Mouse (Mus musculus) midbrain, embryonic 12.5 days (tissue): ENCODE data around the gene Tsc22d4. TPM values are rescaled to one million over a fixed set of nuclear protein-coding genes. Genes with fewer than 3 reads are reported as not detected.

ENCODE experiments used
- ATAC-seq: fragments of 200-750 bp; cut with Nextera tagmentation; 2 replicates; pipeline ENCODE4 v1.8.0; 2017; ENCODE audit warnings: low read depth, moderate TSS enrichment, moderate library complexity; ENCODE audit not compliant: low FRiP score
- H3K27ac ChIP-seq: fragments of 300-500 bp; sonication (generic); replicated peaks from 2 replicates; pipeline ENCODE4 v1.5.1; 2016; ENCODE audit warnings: mild to moderate bottlenecking
- H3K27me3 ChIP-seq: fragments of 300-500 bp; sonication (generic); 2 replicates; pipeline ENCODE4 v1.6.1; 2016; ENCODE audit warnings: mild to moderate bottlenecking
- H3K36me3 ChIP-seq: fragments of 300-500 bp; sonication (generic); 2 replicates; pipeline ENCODE4 v1.6.1; 2016
- H3K4me1 ChIP-seq: fragments of 300-500 bp; sonication (generic); 2 replicates; pipeline ENCODE4 v1.6.1; 2016
- H3K4me2 ChIP-seq: fragments of 300-500 bp; sonication (generic); replicated peaks from 2 replicates; pipeline ENCODE4 v1.6.1; 2016; ENCODE audit warnings: mild to moderate bottlenecking, moderate library complexity
- H3K4me3 ChIP-seq: fragments of 300-500 bp; sonication (generic); 2 replicates; pipeline ENCODE4 v1.5.1; 2016; ENCODE audit warnings: mild to moderate bottlenecking
- H3K9ac ChIP-seq: fragments of 300-500 bp; sonication (generic); replicated peaks from 2 replicates; pipeline ENCODE4 v1.6.1; 2016; ENCODE audit warnings: mild to moderate bottlenecking, moderate library complexity
- H3K9me3 ChIP-seq: fragments of 300-500 bp; sonication (generic); 2 replicates; pipeline ENCODE4 v1.6.1; 2016; ENCODE audit warnings: mild to moderate bottlenecking
- WGBS: fragments of 180-500 bp; shearing (Covaris S2); methylation state at CpG from one replicate; pipeline ENCODE4 v1.1.7; 2016; 5-methylcytosine and 5-hydroxymethylcytosine counted together
- polyA plus RNA-seq: library from polyadenylated mRNA; unstranded; fragments of >200 nt; fragmentation: Nextera tagmentation; extraction: Ambion mirVana; gene quantifications from 2 replicates; pipeline ENCODE4 v1.2.1, GENCODE M21; 2016

The Tsc22d4 gene
- polyA plus RNA-seq, 1 experiment from 2014 or later: 68.4 TPM

- ATAC-seq: no peak
- H3K9me3 ChIP-seq: no peaks in the 10 kb centered on the region
- H3K36me3 ChIP-seq: peaks cover 50% of the 10 kb centered on the region
- no peak overlapping the region for H3K27ac ChIP-seq
- H3K27me3 ChIP-seq: no peaks in the 10 kb centered on the region
- peaks cover 8% of the 10 kb centered on the region for H3K4me1 ChIP-seq
- no peak overlapping the region for H3K9ac ChIP-seq
- WGBS: 79% methylated on average over 3 of the region's 3 CpGs
- H3K4me2 ChIP-seq: no peak overlapping the region
- H3K4me3 ChIP-seq: no peak overlapping the region
These were observed 10.6 kb downstream of the Tsc22d4 start for GRCm38 (mm10) chr5:137756106-137756505.

GRCm38 (mm10) chr5:137756882-137757661 is 11.5 kb downstream of the Tsc22d4 start:
- H3K36me3 ChIP-seq: peaks cover 41% of the 10 kb centered on the region
- peak; percentile 32 for ATAC-seq
- no peak overlapping the region for H3K4me2 ChIP-seq
- H3K9ac ChIP-seq: no peak overlapping the region
- H3K9me3 ChIP-seq: no peaks in the 10 kb centered on the region
- H3K4me1 ChIP-seq: peaks cover 8% of the 10 kb centered on the region
- no peak overlapping the region for H3K4me3 ChIP-seq
- WGBS: 49% methylated on average over 10 of the region's 10 CpGs
- no peaks in the 10 kb centered on the region for H3K27me3 ChIP-seq
- H3K27ac ChIP-seq: no peak overlapping the region; the same call in 1 of the 2 replicates

GRCm38 (mm10) chr5:137757887-137758286 is 12.4 kb downstream of the Tsc22d4 start:
- peaks cover 8% of the 10 kb centered on the region for H3K4me1 ChIP-seq
- ATAC-seq: no peak
- no peaks in the 10 kb centered on the region for H3K9me3 ChIP-seq
- H3K4me2 ChIP-seq: no peak overlapping the region
- peaks cover 34% of the 10 kb centered on the region for H3K36me3 ChIP-seq
- no peak overlapping the region for H3K27ac ChIP-seq
- no peak overlapping the region for H3K9ac ChIP-seq
- WGBS: 89% methylated on average over 6 of the region's 6 CpGs
- H3K4me3 ChIP-seq: no peak overlapping the region
- no peaks in the 10 kb centered on the region for H3K27me3 ChIP-seq

- Histone ChIP-seq H3K27ac (no peak overlapping the region), H3K4me2 (no peak overlapping the region), H3K4me3 (no peak overlapping the region), H3K4me1 (peaks cover 8% of the 10 kb centered on the region), H3K27me3 (no peaks in the 10 kb centered on the region), H3K9me3 (no peaks in the 10 kb centered on the region), H3K9ac (no peak overlapping the region), H3K36me3 (peaks cover 30% of the 10 kb centered on the region)
- 89% methylated on average over 19 of the region's 19 CpGs for WGBS
- no peak for ATAC-seq
These were observed 13.5 kb downstream of the Tsc22d4 start for GRCm38 (mm10) chr5:137758921-137759534.

DNA sequence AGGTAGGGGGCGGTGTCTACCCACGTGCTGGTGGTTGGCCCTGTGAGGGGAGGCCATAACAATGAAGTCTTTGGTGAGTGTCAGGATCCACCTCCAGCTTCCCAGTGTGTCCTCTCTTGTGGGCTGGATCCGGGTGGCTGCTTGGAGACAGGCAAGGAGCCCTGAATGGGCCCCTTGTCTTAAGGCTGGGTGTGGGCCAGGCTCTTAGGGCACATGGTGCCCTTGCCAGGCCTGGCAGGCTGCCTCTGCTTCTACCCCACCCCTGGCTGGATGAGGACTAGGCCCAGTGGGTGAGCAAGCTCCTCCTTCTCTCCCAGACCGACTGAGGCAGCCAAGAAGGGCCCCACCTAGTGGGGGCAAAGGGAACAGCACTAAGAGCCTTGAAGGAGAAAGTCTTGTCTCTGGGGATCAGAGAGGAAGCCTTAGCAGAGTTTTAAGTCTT is 14.5 kb downstream of the Tsc22d4 start:
- Histone ChIP-seq H3K4me1 (peaks cover 8% of the 10 kb centered on the region), H3K27ac (peak overlapping the region; percentile 22; the same call in 1 of the 2 replicates), H3K36me3 (peaks cover 30% of the 10 kb centered on the region), H3K9me3 (no peaks in the 10 kb centered on the region), H3K9ac (no peak overlapping the region; the same call in 1 of the 2 replicates), H3K27me3 (no peaks in the 10 kb centered on the region), H3K4me3 (no peak overlapping the region), H3K4me2 (no peak overlapping the region)
- 30% methylated on average over 4 of the region's 4 CpGs for WGBS
- ATAC-seq: peak; percentile 66

GRCm38 (mm10) chr5:137764609-137765340 is 19.2 kb downstream of the Tsc22d4 start:
- no peaks in the 10 kb centered on the region for H3K27me3 ChIP-seq
- no peaks in the 10 kb centered on the region for H3K9me3 ChIP-seq
- H3K4me1 ChIP-seq: peaks cover 12% of the 10 kb centered on the region; the same call in 1 of the 2 replicates
- 50% methylated on average over 9 of the region's 9 CpGs for WGBS
- ATAC-seq: 0 out of 2 replicates have a peak, but pooled peaks have one; percentile 23
- no peaks in the 10 kb centered on the region for H3K36me3 ChIP-seq
- no peak overlapping the region for H3K4me3 ChIP-seq
- H3K27ac ChIP-seq: no peak overlapping the region; the same call in 1 of the 2 replicates
- no peak overlapping the region for H3K9ac ChIP-seq
- H3K4me2 ChIP-seq: no peak overlapping the region

- Histone ChIP-seq H3K4me1 (peaks cover 9% of the 10 kb centered on the region; the same call in 1 of the 2 replicates), H3K4me2 (no peak overlapping the region), H3K27me3 (no peaks in the 10 kb centered on the region), H3K9ac (no peak overlapping the region), H3K36me3 (no peaks in the 10 kb centered on the region), H3K27ac (no peak overlapping the region), H3K9me3 (no peaks in the 10 kb centered on the region), H3K4me3 (no peak overlapping the region)
- ATAC-seq: no peak
- WGBS: 62% methylated on average over 3 of the region's 3 CpGs
These were observed 20.7 kb downstream of the Tsc22d4 start for GRCm38 (mm10) chr5:137766270-137766669.

DNA sequence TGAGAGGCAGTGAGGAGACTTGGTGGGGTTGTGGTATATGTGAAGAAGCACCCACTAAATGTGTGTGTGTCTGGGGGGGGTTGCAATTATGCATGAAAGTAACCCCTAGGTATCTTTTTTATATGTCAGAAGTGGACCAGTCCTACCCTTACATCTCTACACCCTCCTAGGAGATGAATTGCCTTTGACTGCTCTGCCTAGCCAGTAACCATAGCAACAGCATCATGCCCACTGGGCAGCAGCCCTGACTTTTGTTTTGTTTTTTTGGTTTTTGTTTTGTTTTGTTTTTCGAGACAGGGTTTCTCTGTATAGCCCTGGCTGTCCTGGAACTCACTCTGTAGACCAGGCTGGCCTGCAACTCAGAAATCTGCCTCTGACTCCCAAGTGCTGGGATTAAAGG is 22.9 kb downstream of the Tsc22d4 start:
- H3K27ac ChIP-seq: 0 out of 2 replicates have a peak overlapping the region, but pooled peaks have one; percentile 39
- H3K36me3 ChIP-seq: no peaks in the 10 kb centered on the region
- H3K9me3 ChIP-seq: no peaks in the 10 kb centered on the region
- no peak for ATAC-seq
- H3K9ac ChIP-seq: no peak overlapping the region
- 20% methylated on average over 1 of the region's 1 CpGs for WGBS
- no peak overlapping the region for H3K4me2 ChIP-seq
- H3K4me3 ChIP-seq: no peak overlapping the region
- H3K4me1 ChIP-seq: peaks cover 9% of the 10 kb centered on the region; the same call in 1 of the 2 replicates
- no peaks in the 10 kb centered on the region for H3K27me3 ChIP-seq

DNA sequence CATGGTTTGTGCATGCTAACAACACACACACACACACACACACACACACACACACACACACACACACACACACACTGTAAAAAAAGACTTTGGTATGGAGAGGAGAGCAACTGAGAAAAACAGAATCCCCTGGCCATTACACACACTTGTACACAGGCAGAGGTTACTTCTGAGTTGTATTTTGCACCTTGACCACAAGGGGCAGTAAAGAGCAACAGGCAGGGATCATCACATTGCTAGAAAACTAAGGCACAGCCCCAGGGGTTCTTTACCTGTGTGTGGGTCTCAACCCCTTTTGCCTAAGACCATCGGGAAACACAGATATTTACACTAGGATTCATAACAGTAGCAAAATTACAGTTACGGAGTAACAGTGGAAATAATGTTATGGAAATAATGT is 25.2 kb downstream of the Tsc22d4 start:
- H3K4me1 ChIP-seq: peaks cover 9% of the 10 kb centered on the region; the same call in 1 of the 2 replicates
- no peaks in the 10 kb centered on the region for H3K27me3 ChIP-seq
- ATAC-seq: no peak
- no peak overlapping the region for H3K4me3 ChIP-seq
- no peaks in the 10 kb centered on the region for H3K36me3 ChIP-seq
- no peak overlapping the region for H3K4me2 ChIP-seq
- WGBS: 48% methylated on average over 2 of the region's 2 CpGs
- no peak overlapping the region for H3K27ac ChIP-seq
- no peaks in the 10 kb centered on the region for H3K9me3 ChIP-seq
- H3K9ac ChIP-seq: no peak overlapping the region

- peaks cover 9% of the 10 kb centered on the region; the same call in 1 of the 2 replicates for H3K4me1 ChIP-seq
- H3K9me3 ChIP-seq: no peaks in the 10 kb centered on the region
- H3K27ac ChIP-seq: no peak overlapping the region
- ATAC-seq: no peak
- H3K4me3 ChIP-seq: no peak overlapping the region
- H3K36me3 ChIP-seq: no peaks in the 10 kb centered on the region
- H3K4me2 ChIP-seq: no peak overlapping the region
- H3K9ac ChIP-seq: no peak overlapping the region
- H3K27me3 ChIP-seq: no peaks in the 10 kb centered on the region
These were observed 27.2 kb downstream of the Tsc22d4 start for GRCm38 (mm10) chr5:137772755-137773154.

DNA sequence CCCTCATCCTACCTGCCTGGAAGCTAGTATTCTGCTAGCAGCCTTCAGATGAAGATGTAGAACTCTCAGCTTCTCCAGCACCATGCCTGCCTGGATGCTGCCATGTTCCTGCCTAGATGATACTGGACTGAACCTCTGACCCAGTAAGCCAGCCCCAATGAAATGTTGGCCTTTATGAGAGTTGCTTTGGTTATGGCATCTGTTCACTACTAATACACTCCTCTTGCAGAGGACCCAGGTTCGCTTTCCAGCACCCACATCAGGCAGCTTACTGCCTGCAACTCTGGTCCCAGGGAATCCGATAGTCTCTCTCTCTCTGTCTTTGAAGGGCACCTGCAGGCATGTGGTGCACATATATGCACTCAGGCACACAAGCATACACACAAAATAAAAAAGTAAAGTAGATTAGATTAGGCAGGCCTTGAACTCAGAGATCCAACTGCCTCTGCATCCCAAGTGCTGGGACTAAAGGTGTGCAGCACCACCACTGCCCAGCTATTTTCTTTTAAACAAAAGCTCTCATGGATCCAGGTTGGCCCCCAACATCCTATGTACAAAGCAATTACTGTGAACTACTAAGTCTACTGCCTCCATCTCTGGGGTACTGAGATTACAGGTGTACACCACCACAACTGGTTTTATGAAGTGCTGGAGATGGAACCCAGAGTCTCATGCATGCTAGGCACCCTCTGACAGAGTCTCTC is 30.2 kb downstream of the Tsc22d4 start:
- Histone ChIP-seq H3K27me3 (no peaks in the 10 kb centered on the region), H3K4me3 (no peak overlapping the region), H3K4me1 (peaks cover 13% of the 10 kb centered on the region), H3K9ac (no peak overlapping the region), H3K36me3 (peaks cover 8% of the 10 kb centered on the region), H3K27ac (no peak overlapping the region), H3K9me3 (no peaks in the 10 kb centered on the region), H3K4me2 (no peak overlapping the region)
- no peak for ATAC-seq
- 77% methylated on average over 2 of the region's 2 CpGs for WGBS
